Mouse (Mus musculus) left cerebral cortex, postnatal 10 days (tissue): ENCODE measurements around the gene Msrb1. TPM values are rescaled to one million over a fixed set of nuclear protein-coding genes. Genes with fewer than 3 reads are reported as not detected.

ENCODE experiments used
- DNase-seq, 2 experiments: peaks; one replicate each; pipeline ENCODE4 v3.0.0; 2021 to 2022; ENCODE audit warnings: low spot score in 2 of 2, mixed read lengths in 1 of 2; ENCODE audit errors: extremely low spot score in 1 of 2
- intact Hi-C: fragments of 180-260 bp; cut with DNase I; formaldehyde crosslinking; loops from one replicate; pipeline ENCODE4 v1.15.1; 2025
- total RNA-seq, 2 experiments: library from RNA; stranded (reverse); gene quantifications; 2 replicates each; pipeline ENCODE4 v1.2.3; 2021

The Msrb1 gene
- total RNA-seq, 2 experiments from 2014 or later: 44.2 to 47.8 TPM

DNA sequence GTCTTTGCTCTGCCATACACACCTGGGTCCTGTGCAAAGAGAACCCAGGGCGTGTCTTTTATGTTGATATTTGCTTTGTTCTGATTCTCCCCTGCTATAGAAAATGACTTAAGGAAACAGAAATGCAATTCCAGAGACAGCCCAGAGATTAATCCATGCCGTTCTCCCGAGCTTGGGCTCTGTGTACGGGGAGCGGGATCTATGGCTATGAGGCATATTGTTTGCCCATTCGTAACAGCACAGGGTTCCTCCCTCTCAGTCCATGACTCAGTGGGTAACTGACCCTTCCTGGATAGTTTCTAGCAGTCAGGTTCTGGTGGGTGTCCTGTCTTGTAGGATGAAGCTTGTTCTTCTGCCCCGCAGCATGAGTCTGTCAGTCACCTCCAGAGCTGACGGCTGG lies 38.7 kb downstream of the Msrb1 start:
- intact Hi-C loops: no loop called here
- DNase-seq: no peak

- intact Hi-C loops: no loop called here
- no peak for DNase-seq
Measured at GRCm38 (mm10) chr17:24777073-24777472, 40.6 kb downstream of the Msrb1 start.

DNA sequence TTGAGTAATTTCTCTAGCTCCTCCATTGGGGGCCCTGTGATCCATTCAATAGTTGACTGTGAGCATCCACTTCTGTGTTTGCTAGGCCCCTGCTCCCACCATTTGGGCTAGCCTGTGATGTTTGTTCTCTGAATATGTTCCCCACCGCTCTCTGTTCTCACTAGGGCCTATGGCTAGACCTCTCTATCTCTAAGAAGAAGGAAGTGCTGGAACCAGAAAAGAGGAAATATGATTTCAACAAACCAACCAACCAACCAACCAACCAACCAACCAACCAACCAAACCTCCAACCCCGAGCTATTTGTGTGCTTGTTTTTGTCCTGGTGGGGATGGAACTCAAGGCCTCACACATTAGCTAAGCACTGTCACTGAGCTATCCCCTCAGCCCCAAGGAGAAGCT lies 44.4 kb downstream of the Msrb1 start:
- no peak for DNase-seq
- intact Hi-C loops: no loop called here

DNA sequence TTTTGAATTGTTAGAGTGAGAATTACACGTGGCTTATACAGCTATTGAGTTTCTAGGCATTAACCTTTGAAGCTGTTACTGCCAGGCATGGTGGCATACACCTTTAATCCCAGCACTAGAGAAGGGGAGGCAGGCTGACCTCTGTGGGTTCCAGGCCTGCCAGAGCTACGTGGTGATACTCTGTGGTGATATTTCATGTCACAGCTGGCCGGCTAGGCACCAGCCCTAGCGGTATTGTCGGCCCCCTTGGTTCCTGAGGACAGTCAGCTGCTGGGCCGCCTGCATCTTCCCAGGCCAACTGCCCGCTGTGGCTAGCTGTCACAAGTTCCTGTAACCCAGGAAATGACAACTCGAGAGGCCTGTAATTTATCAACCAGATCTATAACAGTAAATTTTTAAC lies 55.7 kb downstream of the Msrb1 start:
- DNase-seq: no peak
- intact Hi-C loops: no loop called here

Other genes starting within 250 kb of the Msrb1 start
- 100 to 1,000 TPM; 161 to 162 TPM for gene Caskin1, start 248.0 kb upstream of the Msrb1 start, total RNA-seq
- 100 to 1,000 TPM; 105 to 107 TPM for gene Traf7, start 208.7 kb upstream of the Msrb1 start, total RNA-seq
- gene Rab26, start 202.4 kb upstream of the Msrb1 start, total RNA-seq: 10 to 100 TPM; 22.6 to 29.8 TPM
- 10 to 100 TPM; 60.8 to 66.7 TPM for gene Pkd1, start 186.8 kb upstream of the Msrb1 start, total RNA-seq
- gene Tsc2, start 104.0 kb upstream of the Msrb1 start, total RNA-seq: 100 to 1,000 TPM; 130 to 143 TPM
- 1 to 10 TPM; 4.6 to 5.9 TPM for gene Nthl1, start 104.0 kb upstream of the Msrb1 start, total RNA-seq
- gene Slc9a3r2, start 86.3 kb upstream of the Msrb1 start, total RNA-seq: 10 to 100 TPM; 55.0 to 55.2 TPM
- not detected for gene Npw, start 78.2 kb upstream of the Msrb1 start, total RNA-seq
- 10 to 100 TPM; 37.2 to 38.1 TPM for gene Zfp598, start 67.0 kb upstream of the Msrb1 start, total RNA-seq
- 100 to 1,000 TPM; 248 to 254 TPM for gene Syngr3, start 46.7 kb upstream of the Msrb1 start, total RNA-seq
- 10 to 100 TPM; 21.5 TPM for gene Gfer, start 40.5 kb upstream of the Msrb1 start, total RNA-seq
- gene Noxo1, start 40.4 kb upstream of the Msrb1 start, total RNA-seq: 1 to 10 TPM; 2.7 to 5.1 TPM
- gene Tbl3, start 29.0 kb upstream of the Msrb1 start, total RNA-seq: 10 to 100 TPM; 30.9 to 37.9 TPM
- under 1 TPM in 1 of 2 experiments, not detected in 1; 0.69 TPM for gene Rnf151, start 18.6 kb upstream of the Msrb1 start, total RNA-seq
- 100 to 1,000 TPM; 575 to 607 TPM for gene Rps2, start 18.5 kb upstream of the Msrb1 start, total RNA-seq
- gene Ndufb10, start 12.2 kb upstream of the Msrb1 start, total RNA-seq: 100 to 1,000 TPM; 156 to 176 TPM
- gene Rpl3l, start 8.8 kb upstream of the Msrb1 start, total RNA-seq: under 1 TPM; 0.43 to 0.49 TPM
- under 1 TPM in 1 of 2 experiments, not detected in 1; 0.49 TPM for gene Hs3st6, start 16.3 kb downstream of the Msrb1 start, total RNA-seq
- not detected for gene Meiob, start 67.6 kb downstream of the Msrb1 start, total RNA-seq
- gene Hagh, start 103.5 kb downstream of the Msrb1 start, total RNA-seq: 100 to 1,000 TPM in 1 of 2 experiments, 10 to 100 TPM in 1; 92.4 to 102 TPM
- 10 to 100 TPM; 14.8 to 16.5 TPM for gene Fahd1, start 113.7 kb downstream of the Msrb1 start, total RNA-seq
- under 1 TPM; 0.17 to 0.32 TPM for gene Igfals, start 129.4 kb downstream of the Msrb1 start, total RNA-seq
- gene Nubp2, start 149.7 kb downstream of the Msrb1 start, total RNA-seq: 10 to 100 TPM; 37.8 to 40.2 TPM
- gene Spsb3, start 150.0 kb downstream of the Msrb1 start, total RNA-seq: 10 to 100 TPM; 48.0 to 48.3 TPM
- gene Eme2, start 158.4 kb downstream of the Msrb1 start, total RNA-seq: 10 to 100 TPM; 53.9 to 56.6 TPM
- 10 to 100 TPM; 58.4 to 64.8 TPM for gene Mrps34, start 158.5 kb downstream of the Msrb1 start, total RNA-seq
- gene Nme3, start 159.9 kb downstream of the Msrb1 start, total RNA-seq: 10 to 100 TPM; 42.2 to 43.5 TPM
- 100 to 1,000 TPM; 288 to 297 TPM for gene Mapk8ip3, start 200.3 kb downstream of the Msrb1 start, total RNA-seq
- 10 to 100 TPM; 11.9 to 13.1 TPM for gene Jpt2, start 224.0 kb downstream of the Msrb1 start, total RNA-seq